Mouse (Mus musculus) hindbrain, embryonic 12.5 days (tissue): Measurements from ENCODE around the gene Exoc6b. TPM values are rescaled to one million over a fixed set of nuclear protein-coding genes. Genes with fewer than 3 reads are reported as not detected.
A peak's percentile ranks its signal among the peaks of the same experiment; 100 is the strongest.

ENCODE experiments used
- ATAC-seq: fragments of 200-750 bp; cut with Nextera tagmentation; 2 replicates; pipeline ENCODE4 v1.8.0; 2017; ENCODE audit warnings: moderate TSS enrichment; ENCODE audit not compliant: low FRiP score
- H3K27ac ChIP-seq: fragments of 300-500 bp; sonication (generic); 2 replicates; pipeline ENCODE4 v1.5.1; 2016; ENCODE audit warnings: mild to moderate bottlenecking
- H3K27me3 ChIP-seq: fragments of 300-500 bp; sonication (generic); 2 replicates; pipeline ENCODE4 v1.6.1; 2016; ENCODE audit warnings: mild to moderate bottlenecking
- H3K36me3 ChIP-seq: fragments of 300-500 bp; sonication (generic); 2 replicates; pipeline ENCODE4 v1.6.1; 2016; ENCODE audit warnings: mild to moderate bottlenecking
- H3K4me1 ChIP-seq: fragments of 300-500 bp; sonication (generic); 2 replicates; pipeline ENCODE4 v1.6.1; 2016
- H3K4me2 ChIP-seq: fragments of 300-500 bp; sonication (generic); replicated peaks from 2 replicates; pipeline ENCODE4 v1.6.1; 2016; ENCODE audit warnings: mild to moderate bottlenecking
- H3K4me3 ChIP-seq: fragments of 300-500 bp; sonication (generic); 2 replicates; pipeline ENCODE4 v1.5.1; 2016; ENCODE audit warnings: mild to moderate bottlenecking
- H3K9ac ChIP-seq: fragments of 300-500 bp; sonication (generic); 2 replicates; pipeline ENCODE4 v1.6.1; 2016; ENCODE audit warnings: mild to moderate bottlenecking, moderate library complexity
- H3K9me3 ChIP-seq: fragments of 300-500 bp; sonication (generic); replicated peaks from 2 replicates; pipeline ENCODE4 v1.6.1; 2016; ENCODE audit warnings: mild to moderate bottlenecking
- WGBS: fragments of 180-500 bp; shearing (Covaris S2); methylation state at CpG from one replicate; pipeline ENCODE4 v1.1.7; 2016; 5-methylcytosine and 5-hydroxymethylcytosine counted together
- polyA plus RNA-seq: library from polyadenylated mRNA; unstranded; fragments of >200 nt; fragmentation: Nextera tagmentation; extraction: Ambion mirVana; gene quantifications from 2 replicates; pipeline ENCODE4 v1.2.1, GENCODE M21; 2016

Gene Exoc6b
- polyA plus RNA-seq, 1 experiment from 2014 or later, result 51.5 TPM

GRCm38 (mm10) chr6:84584783-84585685, 484.3 kb downstream of the Exoc6b start:
- WGBS, result under 1% methylated on average over 66 of the region's 66 CpGs
- Histone ChIP-seq H3K4me1 (peaks cover 90% of the 10 kb centered on the region), H3K27me3 (peaks cover 95% of the 10 kb centered on the region), H3K4me2 (peak overlapping the region; percentile 85), H3K36me3 (no peaks in the 10 kb centered on the region), H3K27ac (peak overlapping the region; percentile 75), H3K9ac (peak overlapping the region; percentile 79), H3K9me3 (no peaks in the 10 kb centered on the region), H3K4me3 (peak overlapping the region; percentile 53)
- ATAC-seq, result no peak

GRCm38 (mm10) chr6:84583841-84584782, 485.2 kb downstream of the Exoc6b start:
- ATAC-seq, result no peak; the same call in 1 of the 2 replicates
- H3K27ac ChIP-seq, result peak overlapping the region; percentile 75
- no peaks in the 10 kb centered on the region for H3K9me3 ChIP-seq
- H3K4me2 ChIP-seq, result peak overlapping the region; percentile 85
- no peaks in the 10 kb centered on the region for H3K36me3 ChIP-seq
- peaks cover 81% of the 10 kb centered on the region for H3K4me1 ChIP-seq
- whole genome bisulfite sequencing, result 1% methylated on average over 48 of the region's 48 CpGs
- peaks cover 94% of the 10 kb centered on the region for H3K27me3 ChIP-seq
- peak overlapping the region; percentile 53 for H3K4me3 ChIP-seq
- H3K9ac ChIP-seq, result peak overlapping the region; percentile 79

GRCm38 (mm10) chr6:84583371-84583770, 485.9 kb downstream of the Exoc6b start:
- Histone ChIP-seq H3K4me1 (peaks cover 75% of the 10 kb centered on the region), H3K9me3 (no peaks in the 10 kb centered on the region), H3K4me2 (peak overlapping the region; percentile 85), H3K27ac (peak overlapping the region; percentile 75), H3K9ac (peak overlapping the region; percentile 48), H3K27me3 (peaks cover 87% of the 10 kb centered on the region), H3K36me3 (no peaks in the 10 kb centered on the region), H3K4me3 (peak overlapping the region; percentile 53)
- 0% methylated on average over 24 of the region's 26 CpGs for WGBS
- ATAC-seq, result peak; percentile 33; the same call in 1 of the 2 replicates

GRCm38 (mm10) chr6:84582826-84583225, 486.5 kb downstream of the Exoc6b start:
- Histone ChIP-seq H3K4me1 (peaks cover 75% of the 10 kb centered on the region), H3K4me2 (peak overlapping the region; percentile 85), H3K4me3 (peak overlapping the region; percentile 53; the same call in 1 of the 2 replicates), H3K27me3 (peaks cover 81% of the 10 kb centered on the region), H3K27ac (0 out of 2 replicates have a peak overlapping the region, but pooled peaks have one; percentile 40), H3K9ac (peak overlapping the region; percentile 48; the same call in 1 of the 2 replicates), H3K36me3 (no peaks in the 10 kb centered on the region), H3K9me3 (no peaks in the 10 kb centered on the region)
- 12% methylated on average over 5 of the region's 5 CpGs for whole genome bisulfite sequencing
- no peak for ATAC-seq

GRCm38 (mm10) chr6:84581833-84582445, 487.4 kb downstream of the Exoc6b start:
- Histone ChIP-seq H3K4me3 (no peak overlapping the region), H3K27ac (no peak overlapping the region), H3K9ac (no peak overlapping the region; the same call in 1 of the 2 replicates), H3K9me3 (no peaks in the 10 kb centered on the region), H3K4me2 (peak overlapping the region; percentile 85; the same call in 1 of the 2 replicates), H3K36me3 (0 out of 2 replicates have a peak, but pooled peaks cover 2% of the 10 kb centered on the region), H3K4me1 (peaks cover 69% of the 10 kb centered on the region), H3K27me3 (peaks cover 79% of the 10 kb centered on the region)
- WGBS, result 55% methylated on average over 9 of the region's 9 CpGs
- ATAC-seq, result no peak

- Histone ChIP-seq H3K9ac (no peak overlapping the region), H3K4me1 (peaks cover 63% of the 10 kb centered on the region), H3K27ac (no peak overlapping the region), H3K4me2 (0 out of 2 replicates have a peak overlapping the region, but pooled peaks have one; percentile 11), H3K36me3 (0 out of 2 replicates have a peak, but pooled peaks cover 7% of the 10 kb centered on the region), H3K4me3 (no peak overlapping the region), H3K9me3 (no peaks in the 10 kb centered on the region), H3K27me3 (peaks cover 80% of the 10 kb centered on the region)
- 49% methylated on average over 6 of the region's 6 CpGs for WGBS
- ATAC-seq, result no peak
Measured at GRCm38 (mm10) chr6:84580979-84581832, 488.1 kb downstream of the Exoc6b start.

GRCm38 (mm10) chr6:84579508-84579907, 489.8 kb downstream of the Exoc6b start:
- WGBS, result 68% methylated on average over 8 of the region's 8 CpGs
- Histone ChIP-seq H3K27me3 (peaks cover 82% of the 10 kb centered on the region), H3K4me2 (no peak overlapping the region), H3K4me1 (peaks cover 55% of the 10 kb centered on the region), H3K9me3 (no peaks in the 10 kb centered on the region), H3K27ac (no peak overlapping the region), H3K36me3 (peaks cover 7% of the 10 kb centered on the region; the same call in 1 of the 2 replicates), H3K4me3 (no peak overlapping the region), H3K9ac (no peak overlapping the region)
- ATAC-seq, result no peak

- Histone ChIP-seq H3K4me2 (no peak overlapping the region), H3K36me3 (peaks cover 7% of the 10 kb centered on the region; the same call in 1 of the 2 replicates), H3K4me1 (peaks cover 55% of the 10 kb centered on the region), H3K27ac (no peak overlapping the region), H3K9me3 (no peaks in the 10 kb centered on the region), H3K4me3 (no peak overlapping the region), H3K27me3 (peaks cover 76% of the 10 kb centered on the region), H3K9ac (no peak overlapping the region)
- 16% methylated on average over 5 of the region's 5 CpGs for WGBS
- no peak for ATAC-seq
Measured at GRCm38 (mm10) chr6:84578928-84579327, 490.4 kb downstream of the Exoc6b start.

- H3K4me3 ChIP-seq, result no peak overlapping the region
- no peak overlapping the region for H3K9ac ChIP-seq
- H3K4me2 ChIP-seq, result no peak overlapping the region
- WGBS, result 41% methylated on average over 4 of the region's 4 CpGs
- ATAC-seq, result no peak
- H3K9me3 ChIP-seq, result no peaks in the 10 kb centered on the region
- peaks cover 7% of the 10 kb centered on the region; the same call in 1 of the 2 replicates for H3K36me3 ChIP-seq
- peaks cover 71% of the 10 kb centered on the region for H3K27me3 ChIP-seq
- H3K4me1 ChIP-seq, result peaks cover 46% of the 10 kb centered on the region
- no peak overlapping the region for H3K27ac ChIP-seq
Measured at GRCm38 (mm10) chr6:84577898-84578297, 491.4 kb downstream of the Exoc6b start.

GRCm38 (mm10) chr6:84573905-84574660, 495.2 kb downstream of the Exoc6b start:
- Histone ChIP-seq H3K27ac (no peak overlapping the region), H3K9ac (no peak overlapping the region), H3K4me1 (peaks cover 38% of the 10 kb centered on the region), H3K27me3 (peaks cover 38% of the 10 kb centered on the region), H3K9me3 (no peaks in the 10 kb centered on the region), H3K4me2 (peak overlapping the region; percentile 36), H3K36me3 (peaks cover 7% of the 10 kb centered on the region; the same call in 1 of the 2 replicates), H3K4me3 (0 out of 2 replicates have a peak overlapping the region, but pooled peaks have one; percentile 6)
- 32% methylated on average over 25 of the region's 25 CpGs for WGBS
- ATAC-seq, result peak; percentile 39
